Mouse (Mus musculus) embryonic facial prominence, embryonic 11.5 days (tissue): ENCODE data around the gene Bhlhe40. TPM values are rescaled to one million over a fixed set of nuclear protein-coding genes. Genes with fewer than 3 reads are reported as not detected.

Experiments
- ATAC-seq: fragments of 200-750 bp; cut with Nextera tagmentation; replicated peaks from 2 replicates; pipeline ENCODE4 v1.8.0; 2017; ENCODE audit warnings: low read depth; ENCODE audit not compliant: insufficient number of reproducible peaks, low FRiP score, low TSS enrichment
- DNase-seq: peaks from one replicate; pipeline ENCODE4 v3.0.0-alpha.2; 2015; ENCODE audit warnings: low spot score
- H3K27ac ChIP-seq: fragments of 300-500 bp; sonication (generic); replicated peaks from 2 replicates; pipeline ENCODE4 v1.5.1; 2014; ENCODE audit warnings: mild to moderate bottlenecking, low read depth, low read length, control low read depth
- H3K27me3 ChIP-seq: fragments of 300-500 bp; sonication (generic); 2 replicates; pipeline ENCODE4 v1.6.1; 2014; ENCODE audit warnings: mild to moderate bottlenecking, low read length, moderate library complexity, mixed read lengths; ENCODE audit not compliant: control insufficient read depth, insufficient read depth
- H3K36me3 ChIP-seq: fragments of 300-500 bp; sonication (generic); replicated peaks from 2 replicates; pipeline ENCODE4 v1.6.1; 2014; ENCODE audit warnings: low read depth, mild to moderate bottlenecking, low read length, moderate library complexity, mixed read lengths; ENCODE audit not compliant: control insufficient read depth, insufficient read depth
- H3K4me1 ChIP-seq: fragments of 300-500 bp; sonication (generic); 2 replicates; pipeline ENCODE4 v1.6.1; 2014; ENCODE audit warnings: low read length, mixed read lengths; ENCODE audit not compliant: control insufficient read depth, insufficient read depth
- H3K4me2 ChIP-seq: fragments of 300-500 bp; sonication (generic); 2 replicates; pipeline ENCODE4 v1.6.1; 2014; ENCODE audit warnings: low read depth, mild to moderate bottlenecking, control low read depth, low read length, moderate library complexity
- H3K4me3 ChIP-seq: fragments of 300-500 bp; sonication (generic); 2 replicates; pipeline ENCODE4 v1.5.1; 2014; ENCODE audit warnings: low read depth, low read length, control low read depth
- H3K9ac ChIP-seq: fragments of 300-500 bp; sonication (generic); replicated peaks from 2 replicates; pipeline ENCODE4 v1.6.1; 2014; ENCODE audit warnings: mild to moderate bottlenecking, control low read depth, low read length
- H3K9me3 ChIP-seq: fragments of 300-500 bp; sonication (generic); replicated peaks from 2 replicates; pipeline ENCODE4 v1.6.1; 2016; ENCODE audit warnings: mild to moderate bottlenecking, low read length, inconsistent platforms, mixed read lengths; ENCODE audit not compliant: control insufficient read depth
- WGBS: fragments of 180-500 bp; shearing (Covaris S2); extraction: QIAGEN DNeasy Blood & Tissue Kit; methylation state at CpG from one replicate; pipeline ENCODE4 v1.1.7; 2014; 5-methylcytosine and 5-hydroxymethylcytosine counted together
- polyA plus RNA-seq: library from polyadenylated mRNA; unstranded; fragments of >200 nt; fragmentation: Nextera tagmentation; extraction: Ambion mirVana; gene quantifications from 2 replicates; pipeline ENCODE4 v1.2.1, GENCODE M21; 2014

Bhlhe40 gene
- polyA plus RNA-seq, 1 experiment from 2014 or later: 1.5 TPM

GRCm38 (mm10) chr6:108709471-108710231 is 49.2 kb downstream of the Bhlhe40 start:
- H3K36me3 ChIP-seq: no peaks in the 10 kb centered on the region
- no peaks in the 10 kb centered on the region for H3K4me1 ChIP-seq
- H3K27ac ChIP-seq: no peak overlapping the region
- ATAC-seq (peak; percentile 91), DNase-seq (peak; percentile 84)
- H3K9ac ChIP-seq: 0 out of 2 replicates have a peak overlapping the region, but pooled peaks have one; percentile 7
- peak overlapping the region; percentile 26 for H3K4me3 ChIP-seq
- WGBS: under 1% methylated on average over 29 of the region's 29 CpGs
- 0 out of 2 replicates have a peak, but pooled peaks cover 2% of the 10 kb centered on the region for H3K27me3 ChIP-seq
- H3K9me3 ChIP-seq: no peaks in the 10 kb centered on the region
- H3K4me2 ChIP-seq: peak overlapping the region; percentile 67

DNA sequence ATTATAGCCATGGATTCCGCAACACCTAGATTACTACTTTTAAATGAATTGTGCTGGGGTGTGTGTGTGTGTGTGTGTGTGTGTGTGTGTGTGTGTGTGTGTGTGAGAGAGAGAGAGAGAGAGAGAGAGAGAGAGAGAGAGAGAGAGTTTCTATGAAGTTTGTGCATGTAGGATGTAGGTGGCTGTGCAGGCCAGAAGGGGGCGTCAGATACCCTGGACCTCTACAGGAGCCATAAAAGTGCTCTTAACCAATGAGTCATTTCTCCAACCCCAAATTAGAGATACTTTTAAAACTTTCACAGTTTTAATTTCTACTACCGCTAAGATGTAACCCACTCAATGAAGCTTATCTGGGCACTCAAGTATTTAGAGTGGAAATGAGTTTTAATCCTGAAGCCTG is 50.2 kb downstream of the Bhlhe40 start:
- H3K4me1 ChIP-seq: no peaks in the 10 kb centered on the region
- H3K9ac ChIP-seq: no peak overlapping the region
- 0 out of 2 replicates have a peak, but pooled peaks cover 2% of the 10 kb centered on the region for H3K27me3 ChIP-seq
- no peak overlapping the region for H3K27ac ChIP-seq
- DNase-seq (no peak), ATAC-seq (no peak)
- no peak overlapping the region for H3K4me2 ChIP-seq
- H3K4me3 ChIP-seq: no peak overlapping the region
- no peaks in the 10 kb centered on the region for H3K9me3 ChIP-seq
- WGBS: 65% methylated on average over 3 of the region's 3 CpGs
- no peaks in the 10 kb centered on the region for H3K36me3 ChIP-seq

- Histone ChIP-seq H3K9ac (no peak overlapping the region), H3K4me3 (no peak overlapping the region), H3K36me3 (no peaks in the 10 kb centered on the region), H3K9me3 (no peaks in the 10 kb centered on the region), H3K27me3 (0 out of 2 replicates have a peak, but pooled peaks cover 2% of the 10 kb centered on the region), H3K4me2 (no peak overlapping the region), H3K4me1 (no peaks in the 10 kb centered on the region), H3K27ac (no peak overlapping the region)
- whole genome bisulfite sequencing: 70% methylated on average over 4 of the region's 4 CpGs
- no peak for DNase-seq
- no peak for ATAC-seq
These were observed 50.9 kb downstream of the Bhlhe40 start for GRCm38 (mm10) chr6:108711192-108711964.

DNA sequence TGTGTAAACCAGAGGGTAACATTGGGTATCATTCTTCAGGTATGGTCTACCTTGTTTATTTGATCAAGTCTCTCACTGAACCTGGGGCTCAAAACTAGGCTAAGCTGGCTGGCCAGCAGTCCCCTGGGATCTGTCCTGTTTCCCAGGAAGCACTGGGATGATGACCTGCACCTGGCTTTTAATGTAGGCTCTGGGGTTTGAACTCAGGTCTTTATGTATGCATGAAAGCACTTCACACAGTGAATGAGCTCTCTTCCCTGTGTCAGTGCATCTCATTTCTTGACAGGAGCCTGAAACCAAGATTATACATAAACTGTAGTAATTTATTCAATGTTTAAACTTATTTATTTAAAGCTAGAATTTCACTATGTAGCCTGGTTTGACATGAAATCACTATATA is 51.7 kb downstream of the Bhlhe40 start:
- Histone ChIP-seq H3K27me3 (0 out of 2 replicates have a peak, but pooled peaks cover 2% of the 10 kb centered on the region), H3K9ac (no peak overlapping the region), H3K27ac (no peak overlapping the region), H3K4me2 (no peak overlapping the region), H3K4me3 (no peak overlapping the region), H3K36me3 (no peaks in the 10 kb centered on the region), H3K4me1 (no peaks in the 10 kb centered on the region), H3K9me3 (no peaks in the 10 kb centered on the region)
- no peak for DNase-seq
- no peak for ATAC-seq

- H3K9ac ChIP-seq: no peak overlapping the region
- DNase-seq (no peak), ATAC-seq (no peak)
- 0 out of 2 replicates have a peak, but pooled peaks cover 2% of the 10 kb centered on the region for H3K27me3 ChIP-seq
- H3K27ac ChIP-seq: no peak overlapping the region
- H3K9me3 ChIP-seq: no peaks in the 10 kb centered on the region
- no peaks in the 10 kb centered on the region for H3K4me1 ChIP-seq
- H3K36me3 ChIP-seq: no peaks in the 10 kb centered on the region
- H3K4me3 ChIP-seq: no peak overlapping the region
- H3K4me2 ChIP-seq: no peak overlapping the region
- WGBS: 61% methylated on average over 7 of the region's 7 CpGs
These were observed 52.9 kb downstream of the Bhlhe40 start for GRCm38 (mm10) chr6:108713175-108713974.

Other genes with a start within 250 kb of the Bhlhe40 start
- gene Arl8b, start 122.5 kb downstream of the Bhlhe40 start, polyA plus RNA-seq: 83.6 and 92.1 TPM in 2 replicates
- gene Edem1, start 168.0 kb downstream of the Bhlhe40 start, polyA plus RNA-seq: 27.1 and 28.1 TPM in 2 replicates